Mouse (Mus musculus) heart, postnatal 0 days (tissue): ENCODE results near the gene Tenm3. TPM values are rescaled to one million over a fixed set of nuclear protein-coding genes. Genes with fewer than 3 reads are reported as not detected.

ENCODE experiments used
- ATAC-seq: fragments of 200-750 bp; cut with Nextera tagmentation; 2 replicates; pipeline ENCODE4 v1.8.0; 2017; ENCODE audit warnings: low read depth, moderate number of reproducible peaks, moderate library complexity; ENCODE audit not compliant: insufficient read depth
- DNase-seq: peaks from one replicate; pipeline ENCODE4 v3.0.0-alpha.2; 2016; ENCODE audit warnings: low spot score
- H3K27ac ChIP-seq: fragments of 300-500 bp; sonication (generic); 2 replicates; pipeline ENCODE4 v1.5.1; 2014; ENCODE audit warnings: low read depth, mild to moderate bottlenecking
- H3K27me3 ChIP-seq: fragments of 300-500 bp; sonication (generic); 2 replicates; pipeline ENCODE4 v1.6.1; 2014; ENCODE audit warnings: low read length, mixed read lengths; ENCODE audit not compliant: control insufficient read depth, insufficient read depth
- H3K36me3 ChIP-seq: fragments of 300-500 bp; sonication (generic); replicated peaks from 2 replicates; pipeline ENCODE4 v1.6.1; 2014; ENCODE audit warnings: low read length, mixed read lengths; ENCODE audit not compliant: control insufficient read depth, insufficient read depth
- H3K4me1 ChIP-seq: fragments of 300-500 bp; sonication (generic); 2 replicates; pipeline ENCODE4 v1.6.1; 2014; ENCODE audit warnings: antibody characterized with exemption; ENCODE audit not compliant: control insufficient read depth, insufficient read depth
- H3K4me2 ChIP-seq: fragments of 300-500 bp; sonication (generic); 2 replicates; pipeline ENCODE4 v1.6.1; 2014; ENCODE audit warnings: low read depth, mild to moderate bottlenecking, low read length, moderate library complexity
- H3K4me3 ChIP-seq: fragments of 300-500 bp; sonication (generic); 2 replicates; pipeline ENCODE4 v1.5.1; 2014; ENCODE audit warnings: low read depth, low read length
- H3K9ac ChIP-seq: fragments of 300-500 bp; sonication (generic); replicated peaks from 2 replicates; pipeline ENCODE4 v1.6.1; 2014; ENCODE audit warnings: low read depth, low read length, mixed read lengths
- H3K9me3 ChIP-seq: fragments of 300-500 bp; sonication (generic); replicated peaks from 2 replicates; pipeline ENCODE4 v1.6.1; 2016; ENCODE audit warnings: low read length; ENCODE audit not compliant: control insufficient read depth
- CTCF ChIP-seq: IDR thresholded peaks from 2 replicates; pipeline ENCODE4 v1.5.1; 2016; ENCODE audit warnings: antibody characterized with exemption, control low read depth, low read depth
- EP300 ChIP-seq: IDR thresholded peaks from 2 replicates; pipeline ENCODE4 v1.6.1; 2016; ENCODE audit warnings: antibody characterized with exemption, low read depth
- WGBS: fragments of 180-500 bp; shearing (Covaris S2); extraction: QIAGEN DNeasy Blood & Tissue Kit; methylation state at CpG from one replicate; pipeline ENCODE4 v1.1.7; 2014; 5-methylcytosine and 5-hydroxymethylcytosine counted together
- polyA plus RNA-seq: library from polyadenylated mRNA; unstranded; fragments of >200 nt; fragmentation: Nextera tagmentation; extraction: Ambion mirVana; gene quantifications from 2 replicates; pipeline ENCODE4 v1.2.1, GENCODE M21; 2015
- total RNA-seq: library from RNA; depleted of rRNA; stranded (reverse); fragments of >200 nt; gene quantifications from 2 replicates; pipeline ENCODE4 v1.2.3, GENCODE M21; 2014; ENCODE audit warnings: low replicate concordance

Tenm3 gene
- total and polyA plus RNA-seq, 2 experiments from 2014 or later = 1.6 to 17.2 TPM

GRCm38 (mm10) chr8:48783308-48783707 is 60.4 kb downstream of the Tenm3 start:
- no peak overlapping the region for H3K9ac ChIP-seq
- DNase-seq = no peak
- no peak overlapping the region for H3K27ac ChIP-seq
- H3K27me3 ChIP-seq = peaks cover 71% of the 10 kb centered on the region
- H3K9me3 ChIP-seq = no peaks in the 10 kb centered on the region
- no peak overlapping the region for H3K4me3 ChIP-seq
- H3K4me2 ChIP-seq = no peak overlapping the region
- ATAC-seq = no peak
- no peak for TF ChIP-seq EP300
- no peak for TF ChIP-seq CTCF
- H3K4me1 ChIP-seq = no peaks in the 10 kb centered on the region
- 84% methylated on average over 9 of the region's 9 CpGs for WGBS
- H3K36me3 ChIP-seq = no peaks in the 10 kb centered on the region

DNA sequence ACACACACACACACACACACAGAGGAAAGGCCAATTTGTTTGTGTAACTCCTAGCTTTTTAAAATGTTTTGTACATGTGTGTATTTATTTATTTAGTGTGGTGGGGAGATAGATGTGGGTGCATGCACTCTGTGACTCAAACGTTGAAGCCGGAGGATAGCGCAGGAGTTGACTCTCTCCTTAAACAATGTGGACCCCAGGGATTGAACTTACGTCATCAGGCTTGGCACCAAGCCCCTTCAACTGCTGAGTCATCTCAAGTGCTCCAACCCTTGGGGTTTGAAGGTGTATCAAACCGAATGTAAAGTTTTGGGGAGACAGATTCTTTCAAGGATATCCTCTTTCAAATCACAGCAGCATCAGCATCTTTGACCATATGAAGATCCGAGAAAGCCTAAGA is 63.1 kb downstream of the Tenm3 start:
- Histone ChIP-seq H3K36me3 (no peaks in the 10 kb centered on the region), H3K4me1 (no peaks in the 10 kb centered on the region), H3K27ac (no peak overlapping the region), H3K9ac (no peak overlapping the region), H3K27me3 (peaks cover 90% of the 10 kb centered on the region), H3K4me2 (no peak overlapping the region), H3K4me3 (no peak overlapping the region), H3K9me3 (no peaks in the 10 kb centered on the region)
- whole genome bisulfite sequencing = 57% methylated on average over 6 of the region's 6 CpGs
- TF ChIP-seq CTCF (no peak), EP300 (no peak)
- no peak for DNase-seq
- no peak for ATAC-seq

DNA sequence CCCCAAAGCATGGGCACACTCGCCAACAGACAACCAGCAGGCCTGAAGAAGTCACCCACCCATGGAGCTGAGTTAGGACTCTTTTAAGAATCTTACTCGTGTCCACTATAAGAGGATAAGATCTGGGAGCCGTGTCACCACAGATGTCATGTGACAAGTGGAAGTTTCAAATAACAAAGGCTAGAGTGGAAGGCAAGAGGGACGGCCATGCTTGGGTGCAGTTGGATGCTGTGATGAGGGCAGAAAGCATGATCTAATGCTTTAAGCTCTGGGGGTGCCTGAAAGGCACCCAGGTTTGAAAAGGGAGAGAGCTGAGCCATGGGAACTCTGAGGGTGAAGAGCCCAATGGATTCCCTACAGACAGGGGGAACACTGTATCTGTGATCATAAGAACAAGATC is 64.6 kb downstream of the Tenm3 start:
- no peak for DNase-seq
- H3K4me3 ChIP-seq = no peak overlapping the region
- H3K4me2 ChIP-seq = no peak overlapping the region
- H3K9ac ChIP-seq = no peak overlapping the region
- H3K4me1 ChIP-seq = no peaks in the 10 kb centered on the region
- WGBS = 64% methylated on average over 4 of the region's 4 CpGs
- ATAC-seq = no peak
- no peak for TF ChIP-seq EP300
- TF ChIP-seq CTCF = no peak
- peaks cover 85% of the 10 kb centered on the region for H3K27me3 ChIP-seq
- no peaks in the 10 kb centered on the region for H3K36me3 ChIP-seq
- no peaks in the 10 kb centered on the region for H3K9me3 ChIP-seq
- H3K27ac ChIP-seq = no peak overlapping the region

- H3K4me3 ChIP-seq = no peak overlapping the region
- no peaks in the 10 kb centered on the region for H3K9me3 ChIP-seq
- DNase-seq (peak; percentile 27), ATAC-seq (peak; percentile 58; the same call in 1 of the 2 replicates)
- H3K9ac ChIP-seq = no peak overlapping the region
- H3K36me3 ChIP-seq = no peaks in the 10 kb centered on the region
- peaks cover 77% of the 10 kb centered on the region for H3K27me3 ChIP-seq
- no peak overlapping the region for H3K27ac ChIP-seq
- peak overlapping the region; percentile 37 for H3K4me2 ChIP-seq
- WGBS = 31% methylated on average over 9 of the region's 9 CpGs
- TF ChIP-seq CTCF = no peak
- TF ChIP-seq EP300 = no peak
- no peaks in the 10 kb centered on the region for H3K4me1 ChIP-seq
Observed at GRCm38 (mm10) chr8:48776081-48776480, 67.7 kb downstream of the Tenm3 start.

- Histone ChIP-seq H3K9ac (no peak overlapping the region), H3K4me2 (peak overlapping the region; percentile 37), H3K4me3 (no peak overlapping the region), H3K36me3 (no peaks in the 10 kb centered on the region), H3K9me3 (0 out of 2 replicates have a peak, but pooled peaks cover under 1% of the 10 kb centered on the region), H3K4me1 (no peaks in the 10 kb centered on the region), H3K27me3 (peaks cover 72% of the 10 kb centered on the region), H3K27ac (no peak overlapping the region)
- peak; percentile 69 for ATAC-seq
- TF ChIP-seq EP300 (no peak), CTCF (no peak)
- 10% methylated on average over 9 of the region's 9 CpGs for WGBS
- peak; percentile 10 for DNase-seq
Observed at GRCm38 (mm10) chr8:48775531-48776037, 68.2 kb downstream of the Tenm3 start.

DNA sequence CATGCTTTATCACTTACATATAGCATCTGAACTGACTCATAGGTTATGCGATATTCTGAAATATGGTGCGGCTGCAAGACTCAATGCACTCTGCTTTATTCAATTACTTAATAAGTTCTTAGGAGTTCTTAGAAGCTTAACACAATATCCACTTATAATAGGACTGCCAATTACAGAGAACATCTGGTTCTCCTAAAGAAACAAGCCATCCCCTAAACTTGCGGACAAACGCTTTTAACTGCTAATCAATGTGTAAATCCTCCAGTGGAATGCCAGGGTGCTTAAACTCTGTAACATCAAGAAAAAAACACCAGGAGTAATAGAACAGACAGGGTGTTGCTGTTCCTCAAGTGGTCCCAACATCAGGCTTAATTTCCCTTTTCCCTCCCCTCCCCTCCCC is 68.9 kb downstream of the Tenm3 start:
- Histone ChIP-seq H3K27ac (no peak overlapping the region), H3K36me3 (no peaks in the 10 kb centered on the region), H3K4me1 (no peaks in the 10 kb centered on the region), H3K4me3 (no peak overlapping the region), H3K27me3 (peaks cover 66% of the 10 kb centered on the region), H3K4me2 (no peak overlapping the region), H3K9ac (no peak overlapping the region), H3K9me3 (0 out of 2 replicates have a peak, but pooled peaks cover 3% of the 10 kb centered on the region)
- no peak for DNase-seq
- TF ChIP-seq CTCF = no peak
- no peak for TF ChIP-seq EP300
- ATAC-seq = no peak
- 70% methylated on average over 4 of the region's 4 CpGs for WGBS
